Mouse (Mus musculus): ENCODE data around the gene Gabarapl1. TPM values are rescaled to one million over a fixed set of nuclear protein-coding genes. Genes with fewer than 3 reads are reported as not detected.

The Gabarapl1 gene
- polyA plus RNA-seq, 1 experiment from 2014 or later, result 96.6 TPM

DNA sequence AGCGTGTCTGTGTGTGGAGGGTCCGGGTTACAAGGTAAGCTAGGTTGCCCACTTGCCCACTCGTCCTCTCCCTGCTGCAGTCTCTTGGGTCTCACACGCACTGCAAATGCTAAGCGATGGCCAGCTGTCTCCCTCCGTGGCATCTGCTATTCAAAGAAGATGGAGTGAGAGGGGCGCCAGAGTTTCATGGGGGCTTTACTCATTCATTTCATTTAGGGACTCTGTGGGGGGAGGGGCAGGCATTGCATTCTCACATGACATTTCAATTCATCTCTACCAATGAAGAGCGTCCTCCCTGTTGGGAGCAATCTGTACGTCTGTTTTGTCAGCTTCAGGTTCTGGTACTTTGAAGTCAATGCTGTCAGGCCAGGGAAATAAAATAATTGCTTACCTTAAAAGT is 9.0 kb downstream of the Gabarapl1 start:
- Histone ChIP-seq H3K27me3 (no peaks in the 10 kb centered on the region), H3K4me1 (no peaks in the 10 kb centered on the region; the same call in 1 of the 2 replicates), H3K4me3 (no peak overlapping the region), H3K36me3 (peaks cover 48% of the 10 kb centered on the region), H3K9ac (replicated peaks) (no peak overlapping the region), H3K9me3 (no peaks in the 10 kb centered on the region), H3K4me2 (replicated peaks) (no peak overlapping the region), H3K27ac (replicated peaks) (no peak overlapping the region)
- 57% methylated on average over 9 of the region's 9 CpGs for WGBS
- no peak for ATAC-seq (ENCODE audit: low FRiP score, low read depth)

DNA sequence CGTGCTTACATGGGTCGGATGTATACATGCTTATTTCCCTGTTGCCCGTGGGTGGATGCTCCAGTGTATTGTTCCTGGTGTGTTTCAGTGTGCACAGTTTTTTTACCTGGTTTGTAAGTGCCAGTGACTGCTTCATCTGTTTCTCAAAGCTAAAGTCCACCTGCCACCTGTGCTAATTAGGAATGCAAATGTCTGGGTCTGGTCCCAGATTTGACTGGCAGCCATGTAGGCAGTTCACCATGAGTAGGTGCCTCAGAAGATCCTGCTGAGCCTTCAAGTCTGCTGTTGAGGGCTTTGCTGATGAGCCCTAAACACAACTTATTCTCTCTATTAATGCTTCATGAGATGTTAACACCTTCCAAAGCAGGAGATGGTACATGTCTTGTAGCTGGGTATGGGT is 9.6 kb downstream of the Gabarapl1 start:
- no peak overlapping the region for H3K9ac ChIP-seq (replicated peaks)
- H3K4me2 ChIP-seq (replicated peaks), result no peak overlapping the region
- WGBS, result 91% methylated on average over 3 of the region's 3 CpGs
- H3K9me3 ChIP-seq, result no peaks in the 10 kb centered on the region
- no peak overlapping the region for H3K27ac ChIP-seq (replicated peaks)
- no peak for ATAC-seq (ENCODE audit: low FRiP score, low read depth)
- no peak overlapping the region for H3K4me3 ChIP-seq
- H3K4me1 ChIP-seq, result no peaks in the 10 kb centered on the region; the same call in 1 of the 2 replicates
- no peaks in the 10 kb centered on the region for H3K27me3 ChIP-seq
- H3K36me3 ChIP-seq, result peaks cover 46% of the 10 kb centered on the region

- peak; percentile 85 for ATAC-seq (ENCODE audit: low FRiP score, low read depth)
- Histone ChIP-seq H3K36me3 (peaks cover 32% of the 10 kb centered on the region), H3K27ac (replicated peaks) (no peak overlapping the region), H3K4me1 (no peaks in the 10 kb centered on the region; the same call in 1 of the 2 replicates), H3K9ac (replicated peaks) (no peak overlapping the region), H3K4me2 (replicated peaks) (no peak overlapping the region), H3K27me3 (no peaks in the 10 kb centered on the region), H3K4me3 (no peak overlapping the region), H3K9me3 (no peaks in the 10 kb centered on the region)
- WGBS, result 68% methylated on average over 6 of the region's 6 CpGs
Observed at GRCm38 (mm10) chr6:129543709-129544606, 11.0 kb downstream of the Gabarapl1 start.

GRCm38 (mm10) chr6:129547277-129547676 is 14.3 kb downstream of the Gabarapl1 start:
- H3K4me1 ChIP-seq, result no peaks in the 10 kb centered on the region
- WGBS, result 87% methylated on average over 2 of the region's 2 CpGs
- ATAC-seq (ENCODE audit: low FRiP score, low read depth), result no peak

DNA sequence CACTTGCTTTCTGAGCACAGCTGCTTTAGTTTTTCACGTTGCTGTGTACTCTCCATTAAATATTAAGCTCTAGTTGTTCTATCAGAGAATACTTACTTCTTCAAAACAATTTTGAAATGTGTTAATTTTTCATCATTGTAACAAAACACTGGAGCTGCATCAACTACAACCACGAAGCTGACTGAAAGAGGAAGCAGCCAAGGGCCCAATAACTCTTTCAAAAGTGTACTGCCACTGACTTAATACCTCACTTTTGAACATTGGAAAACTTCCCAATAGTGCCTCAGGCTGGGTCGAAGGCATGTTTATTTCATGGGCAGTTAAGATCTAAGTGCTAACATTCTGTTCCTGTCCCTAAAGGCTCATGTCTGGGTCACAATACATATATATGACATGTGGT is 15.0 kb downstream of the Gabarapl1 start:
- H3K36me3 ChIP-seq, result no peaks in the 10 kb centered on the region
- H3K4me2 ChIP-seq (replicated peaks), result no peak overlapping the region
- no peaks in the 10 kb centered on the region for H3K4me1 ChIP-seq
- H3K9ac ChIP-seq (replicated peaks), result no peak overlapping the region
- no peaks in the 10 kb centered on the region for H3K27me3 ChIP-seq
- ATAC-seq (ENCODE audit: low FRiP score, low read depth), result no peak
- no peak overlapping the region for H3K4me3 ChIP-seq
- 77% methylated on average over 3 of the region's 3 CpGs for WGBS
- H3K27ac ChIP-seq (replicated peaks), result no peak overlapping the region
- H3K9me3 ChIP-seq, result no peaks in the 10 kb centered on the region

More at GRCm38 (mm10) chr6:129547277-129547676, 14.3 kb downstream of the Gabarapl1 start:
- Histone ChIP-seq H3K27me3 (no peaks in the 10 kb centered on the region), H3K9ac (replicated peaks) (no peak overlapping the region), H3K4me2 (replicated peaks) (no peak overlapping the region), H3K27ac (replicated peaks) (no peak overlapping the region), H3K4me3 (no peak overlapping the region), H3K9me3 (no peaks in the 10 kb centered on the region), H3K36me3 (no peaks in the 10 kb centered on the region)

- Histone ChIP-seq H3K36me3 (no peaks in the 10 kb centered on the region), H3K9ac (replicated peaks) (no peak overlapping the region), H3K4me3 (no peak overlapping the region), H3K27ac (replicated peaks) (no peak overlapping the region), H3K4me1 (peaks cover 11% of the 10 kb centered on the region), H3K9me3 (no peaks in the 10 kb centered on the region), H3K4me2 (replicated peaks) (no peak overlapping the region), H3K27me3 (no peaks in the 10 kb centered on the region)
- ATAC-seq (ENCODE audit: low FRiP score, low read depth), result peak; percentile 67
Observed at GRCm38 (mm10) chr6:129557298-129558023, 24.5 kb downstream of the Gabarapl1 start.

GRCm38 (mm10) chr6:129558946-129559640 is 26.1 kb downstream of the Gabarapl1 start:
- no peak overlapping the region for H3K9ac ChIP-seq (replicated peaks)
- 20% methylated on average over 12 of the region's 12 CpGs for WGBS

DNA sequence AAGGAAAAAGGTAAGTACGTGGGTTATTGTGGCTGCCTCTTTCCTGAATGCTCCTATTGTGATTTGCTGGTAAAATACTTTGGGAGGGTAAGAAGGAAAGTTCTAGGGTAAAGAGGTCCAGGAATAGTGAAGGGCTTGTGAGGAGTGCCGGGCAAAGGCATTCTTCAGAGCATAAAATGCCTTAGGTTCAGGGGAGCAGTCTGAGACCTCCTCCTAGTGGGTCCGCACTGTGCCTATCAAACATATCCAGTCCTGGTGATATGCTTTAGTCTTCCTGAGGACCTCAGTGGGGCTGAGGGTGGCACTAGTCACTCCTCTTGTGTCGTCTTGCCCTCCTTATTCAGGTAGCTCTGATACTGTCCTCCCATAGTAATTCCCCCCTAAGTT is 26.7 kb downstream of the Gabarapl1 start:
- H3K4me1 ChIP-seq, result peaks cover 11% of the 10 kb centered on the region
- no peak overlapping the region for H3K4me3 ChIP-seq
- peak; percentile 52 for ATAC-seq (ENCODE audit: low FRiP score, low read depth)
- no peaks in the 10 kb centered on the region for H3K27me3 ChIP-seq
- WGBS, result 58% methylated on average over 4 of the region's 4 CpGs
- H3K9me3 ChIP-seq, result no peaks in the 10 kb centered on the region
- H3K9ac ChIP-seq (replicated peaks), result no peak overlapping the region
- H3K36me3 ChIP-seq, result no peaks in the 10 kb centered on the region
- no peak overlapping the region for H3K27ac ChIP-seq (replicated peaks)
- no peak overlapping the region for H3K4me2 ChIP-seq (replicated peaks)

More at GRCm38 (mm10) chr6:129558946-129559640, 26.1 kb downstream of the Gabarapl1 start:
- peak; percentile 82 for ATAC-seq (ENCODE audit: low FRiP score, low read depth)
- H3K4me1 ChIP-seq, result peaks cover 11% of the 10 kb centered on the region
- no peak overlapping the region for H3K4me3 ChIP-seq
- H3K36me3 ChIP-seq, result no peaks in the 10 kb centered on the region
- no peak overlapping the region for H3K4me2 ChIP-seq (replicated peaks)
- no peaks in the 10 kb centered on the region for H3K9me3 ChIP-seq
- H3K27ac ChIP-seq (replicated peaks), result no peak overlapping the region
- H3K27me3 ChIP-seq, result no peaks in the 10 kb centered on the region

- ATAC-seq (ENCODE audit: low FRiP score, low read depth), result no peak
- no peaks in the 10 kb centered on the region for H3K9me3 ChIP-seq
- H3K27me3 ChIP-seq, result no peaks in the 10 kb centered on the region
- H3K36me3 ChIP-seq, result no peaks in the 10 kb centered on the region
- H3K4me3 ChIP-seq, result no peak overlapping the region
- no peaks in the 10 kb centered on the region for H3K4me1 ChIP-seq
- WGBS, result 85% methylated on average over 2 of the region's 2 CpGs
- H3K4me2 ChIP-seq (replicated peaks), result no peak overlapping the region
- no peak overlapping the region for H3K9ac ChIP-seq (replicated peaks)
- H3K27ac ChIP-seq (replicated peaks), result no peak overlapping the region
Observed at GRCm38 (mm10) chr6:129565257-129565656, 32.3 kb downstream of the Gabarapl1 start.

- WGBS, result 34% methylated on average over 2 of the region's 2 CpGs
Observed at GRCm38 (mm10) chr6:129575315-129575714, 42.4 kb downstream of the Gabarapl1 start.

DNA sequence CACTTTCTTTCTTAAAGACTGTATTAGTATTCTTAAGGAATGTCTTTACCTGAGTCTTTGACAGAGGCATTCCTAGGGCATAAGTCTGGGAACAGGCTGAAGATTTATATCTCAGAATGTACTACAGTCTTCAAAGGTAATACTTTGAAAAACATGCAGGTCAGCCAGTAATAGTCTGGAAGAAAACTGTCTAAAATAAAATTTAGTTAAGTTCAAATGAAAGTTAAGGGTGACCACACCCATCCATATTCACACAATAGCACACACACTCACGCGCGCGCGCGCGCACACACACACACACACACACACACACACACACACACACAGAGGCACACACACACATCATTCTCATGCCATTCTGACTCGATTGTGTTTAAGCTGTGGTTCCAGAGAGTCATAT is 44.6 kb downstream of the Gabarapl1 start, which contains the start of gene Klre1:
Gene Klre1 (plus strand): TSS at position 301 of the 400 bp plus-strand sequence.
- H3K27ac ChIP-seq (replicated peaks), result no peak within 1 kb of the TSS
- H3K4me2 ChIP-seq (replicated peaks), result no peak within 1 kb of the TSS
- no peak within 1 kb of the TSS for H3K9ac ChIP-seq (replicated peaks)
- no peaks in the 10 kb centered on the region for H3K27me3 ChIP-seq
- no peaks in the 10 kb centered on the region for H3K9me3 ChIP-seq
- no peak within 1 kb of the TSS for H3K4me3 ChIP-seq
- no peak for ATAC-seq (ENCODE audit: low FRiP score, low read depth)
- no peaks in the 10 kb centered on the region for H3K4me1 ChIP-seq
- H3K36me3 ChIP-seq, result no peaks in the 10 kb centered on the region
- WGBS, result 95% methylated on average over 8 of the region's 8 CpGs

More at GRCm38 (mm10) chr6:129575315-129575714, 42.4 kb downstream of the Gabarapl1 start:
- Histone ChIP-seq H3K4me3 (no peak overlapping the region), H3K9me3 (no peaks in the 10 kb centered on the region), H3K36me3 (no peaks in the 10 kb centered on the region), H3K27me3 (no peaks in the 10 kb centered on the region), H3K27ac (replicated peaks) (no peak overlapping the region), H3K9ac (replicated peaks) (no peak overlapping the region), H3K4me2 (replicated peaks) (no peak overlapping the region), H3K4me1 (no peaks in the 10 kb centered on the region)
- ATAC-seq (ENCODE audit: low FRiP score, low read depth), result no peak
